Mouse (Mus musculus): ENCODE data around the gene Tmem168.

- TF ChIP-seq CTCF (IDR thresholded peaks at IDR 0.05; ENCODE audit: borderline replicate concordance, control insufficient read depth, extremely low read depth, insufficient read depth, low read length, poor library complexity), result no peak
- TF ChIP-seq POLR2A (IDR thresholded peaks at IDR 0.05; ENCODE audit: control insufficient read depth, extremely low read depth, insufficient read depth, low read length, poor library complexity), result no peak
These were observed 24.7 kb upstream of the Tmem168 start for GRCm38 (mm10) chr6:13632571-13632970.
